Mouse (Mus musculus) midbrain, embryonic 12.5 days (tissue): ENCODE measurements at regions not wholly inside any gene's neighbourhood (a gene's known extent, or its start where the extent isn't known, plus 50 kb on each side); places are given as distances from the start of the nearest gene placed in this dataset.
"Not testable (repeated sequence)": the region's sequence is repeated elsewhere in the genome, so short reads cannot be mapped to it uniquely, and the experiment has no call there.

Source experiments
- ATAC-seq: fragments of 200-750 bp; cut with Nextera tagmentation; 2 replicates; pipeline ENCODE4 v1.8.0; 2017; ENCODE audit warnings: low read depth, moderate TSS enrichment, moderate library complexity; ENCODE audit not compliant: low FRiP score
- H3K27ac ChIP-seq: fragments of 300-500 bp; sonication (generic); replicated peaks from 2 replicates; pipeline ENCODE4 v1.5.1; 2016; ENCODE audit warnings: mild to moderate bottlenecking
- H3K27me3 ChIP-seq: fragments of 300-500 bp; sonication (generic); 2 replicates; pipeline ENCODE4 v1.6.1; 2016; ENCODE audit warnings: mild to moderate bottlenecking
- H3K36me3 ChIP-seq: fragments of 300-500 bp; sonication (generic); 2 replicates; pipeline ENCODE4 v1.6.1; 2016
- H3K4me1 ChIP-seq: fragments of 300-500 bp; sonication (generic); 2 replicates; pipeline ENCODE4 v1.6.1; 2016
- H3K4me2 ChIP-seq: fragments of 300-500 bp; sonication (generic); replicated peaks from 2 replicates; pipeline ENCODE4 v1.6.1; 2016; ENCODE audit warnings: mild to moderate bottlenecking, moderate library complexity
- H3K4me3 ChIP-seq: fragments of 300-500 bp; sonication (generic); 2 replicates; pipeline ENCODE4 v1.5.1; 2016; ENCODE audit warnings: mild to moderate bottlenecking
- H3K9ac ChIP-seq: fragments of 300-500 bp; sonication (generic); replicated peaks from 2 replicates; pipeline ENCODE4 v1.6.1; 2016; ENCODE audit warnings: mild to moderate bottlenecking, moderate library complexity
- H3K9me3 ChIP-seq: fragments of 300-500 bp; sonication (generic); 2 replicates; pipeline ENCODE4 v1.6.1; 2016; ENCODE audit warnings: mild to moderate bottlenecking
- WGBS: fragments of 180-500 bp; shearing (Covaris S2); methylation state at CpG from one replicate; pipeline ENCODE4 v1.1.7; 2016; 5-methylcytosine and 5-hydroxymethylcytosine counted together

- H3K27ac ChIP-seq = not testable (repeated sequence)
- WGBS = 56% methylated on average over 5 of the region's 5 CpGs
- ATAC-seq = peak; percentile 66; the same call in 1 of the 2 replicates
Measured at GRCm38 (mm10) chr10:104713281-104713915, 519.6 kb downstream of the Gm4340 start.

More at GRCm38 (mm10) chr10:104713281-104713915, 519.6 kb downstream of the Gm4340 start:
- not testable (repeated sequence) for H3K4me3 ChIP-seq, H3K36me3 ChIP-seq, H3K4me1 ChIP-seq, H3K4me2 ChIP-seq, H3K27me3 ChIP-seq, H3K9me3 ChIP-seq, H3K9ac ChIP-seq
